Mouse (Mus musculus) limb, embryonic 12.5 days (tissue): ENCODE measurements around the gene Ppp4r4. TPM values are rescaled to one million over a fixed set of nuclear protein-coding genes. Genes with fewer than 3 reads are reported as not detected.
"Not testable (repeated sequence)": the region's sequence is repeated elsewhere in the genome, so short reads cannot be mapped to it uniquely, and the experiment has no call there.

ENCODE experiments used
- ATAC-seq: fragments of 200-750 bp; cut with Nextera tagmentation; 2 replicates; pipeline ENCODE4 v1.8.0; 2017; ENCODE audit warnings: low read depth, moderate TSS enrichment; ENCODE audit not compliant: insufficient number of reproducible peaks, insufficient read depth, low FRiP score, low TSS enrichment
- H3K27ac ChIP-seq: fragments of 300-500 bp; sonication (generic); 2 replicates; pipeline ENCODE4 v1.5.1; 2016; ENCODE audit warnings: mild to moderate bottlenecking, moderate library complexity
- H3K27me3 ChIP-seq: fragments of 300-500 bp; sonication (generic); 2 replicates; pipeline ENCODE4 v1.6.1; 2016; ENCODE audit warnings: mild to moderate bottlenecking, moderate library complexity
- H3K36me3 ChIP-seq: fragments of 300-500 bp; sonication (generic); 2 replicates; pipeline ENCODE4 v1.6.1; 2016; ENCODE audit warnings: mild to moderate bottlenecking, moderate library complexity
- H3K4me1 ChIP-seq: fragments of 300-500 bp; sonication (generic); replicated peaks from 2 replicates; pipeline ENCODE4 v1.6.1; 2016
- H3K4me2 ChIP-seq: fragments of 300-500 bp; sonication (generic); 2 replicates; pipeline ENCODE4 v1.6.1; 2016; ENCODE audit warnings: mild to moderate bottlenecking, moderate library complexity
- H3K4me3 ChIP-seq: fragments of 300-500 bp; sonication (generic); replicated peaks from 2 replicates; pipeline ENCODE4 v1.5.1; 2016; ENCODE audit warnings: mild to moderate bottlenecking
- H3K9ac ChIP-seq: fragments of 300-500 bp; sonication (generic); replicated peaks from 2 replicates; pipeline ENCODE4 v1.6.1; 2016; ENCODE audit warnings: mild to moderate bottlenecking, moderate library complexity
- H3K9me3 ChIP-seq: fragments of 300-500 bp; sonication (generic); 2 replicates; pipeline ENCODE4 v1.6.1; 2016; ENCODE audit warnings: mild to moderate bottlenecking, moderate library complexity
- WGBS: fragments of 180-500 bp; shearing (Covaris S2); methylation state at CpG from one replicate; pipeline ENCODE4 v1.1.7; 2016; 5-methylcytosine and 5-hydroxymethylcytosine counted together
- polyA plus RNA-seq: library from polyadenylated mRNA; unstranded; fragments of >200 nt; fragmentation: Nextera tagmentation; extraction: Ambion mirVana; gene quantifications from 2 replicates; pipeline ENCODE4 v1.2.1, GENCODE M21; 2016

Ppp4r4 gene
- polyA plus RNA-seq, 1 experiment from 2014 or later: 1.9 TPM

- Histone ChIP-seq H3K4me1 (no peaks in the 10 kb centered on the region), H3K9ac (no peak overlapping the region), H3K4me2 (no peak overlapping the region), H3K27ac (no peak overlapping the region), H3K4me3 (no peak overlapping the region), H3K9me3 (no peaks in the 10 kb centered on the region), H3K36me3 (no peaks in the 10 kb centered on the region), H3K27me3 (no peaks in the 10 kb centered on the region)
- WGBS: 68% methylated on average over 3 of the region's 3 CpGs
- no peak for ATAC-seq
These were observed 35.0 kb downstream of the Ppp4r4 start for GRCm38 (mm10) chr12:103567129-103567528.

GRCm38 (mm10) chr12:103569690-103570089, 37.6 kb downstream of the Ppp4r4 start:
- Histone ChIP-seq H3K27me3 (no peaks in the 10 kb centered on the region), H3K4me1 (no peaks in the 10 kb centered on the region), H3K27ac (no peak overlapping the region), H3K9me3 (no peaks in the 10 kb centered on the region), H3K4me2 (no peak overlapping the region), H3K36me3 (no peaks in the 10 kb centered on the region), H3K4me3 (no peak overlapping the region), H3K9ac (no peak overlapping the region)
- no peak for ATAC-seq
- 58% methylated on average over 6 of the region's 6 CpGs for WGBS

- not testable (repeated sequence) for H3K36me3 ChIP-seq, ATAC-seq
- WGBS: 93% methylated on average over 6 of the region's 6 CpGs
These were observed 46.1 kb downstream of the Ppp4r4 start for GRCm38 (mm10) chr12:103578148-103578547.

GRCm38 (mm10) chr12:103583771-103584170, 51.7 kb downstream of the Ppp4r4 start:
- WGBS: 57% methylated on average over 8 of the region's 8 CpGs
- Histone ChIP-seq H3K4me1 (no peaks in the 10 kb centered on the region), H3K27me3 (no peaks in the 10 kb centered on the region), H3K27ac (no peak overlapping the region), H3K36me3 (no peaks in the 10 kb centered on the region), H3K9me3 (no peaks in the 10 kb centered on the region), H3K4me3 (no peak overlapping the region), H3K9ac (no peak overlapping the region), H3K4me2 (no peak overlapping the region)
- no peak for ATAC-seq

More at GRCm38 (mm10) chr12:103578148-103578547, 46.1 kb downstream of the Ppp4r4 start:
- not testable (repeated sequence) for H3K4me2 ChIP-seq, H3K27me3 ChIP-seq, H3K9me3 ChIP-seq, H3K27ac ChIP-seq, H3K4me3 ChIP-seq, H3K4me1 ChIP-seq, H3K9ac ChIP-seq

- no peak for ATAC-seq
- H3K27ac ChIP-seq: no peak overlapping the region
- no peak overlapping the region for H3K4me3 ChIP-seq
- no peak overlapping the region for H3K4me2 ChIP-seq
- no peaks in the 10 kb centered on the region for H3K9me3 ChIP-seq
- H3K27me3 ChIP-seq: no peaks in the 10 kb centered on the region
- no peaks in the 10 kb centered on the region for H3K36me3 ChIP-seq
- no peak overlapping the region for H3K9ac ChIP-seq
- no peaks in the 10 kb centered on the region for H3K4me1 ChIP-seq
- WGBS: 76% methylated on average over 2 of the region's 2 CpGs
These were observed 66.3 kb downstream of the Ppp4r4 start for GRCm38 (mm10) chr12:103598411-103598810.

GRCm38 (mm10) chr12:103600364-103600763, 68.3 kb downstream of the Ppp4r4 start:
- Histone ChIP-seq H3K27ac (no peak overlapping the region), H3K36me3 (no peaks in the 10 kb centered on the region), H3K9ac (no peak overlapping the region), H3K27me3 (no peaks in the 10 kb centered on the region), H3K9me3 (no peaks in the 10 kb centered on the region), H3K4me3 (no peak overlapping the region), H3K4me2 (no peak overlapping the region), H3K4me1 (no peaks in the 10 kb centered on the region)
- WGBS: 30% methylated on average over 3 of the region's 3 CpGs
- no peak for ATAC-seq

GRCm38 (mm10) chr12:103601839-103602238, 69.8 kb downstream of the Ppp4r4 start:
- no peaks in the 10 kb centered on the region for H3K36me3 ChIP-seq
- no peak overlapping the region for H3K4me3 ChIP-seq
- H3K27ac ChIP-seq: no peak overlapping the region
- WGBS: 51% methylated on average over 3 of the region's 3 CpGs
- H3K27me3 ChIP-seq: no peaks in the 10 kb centered on the region
- no peak overlapping the region for H3K9ac ChIP-seq
- no peaks in the 10 kb centered on the region for H3K4me1 ChIP-seq
- H3K4me2 ChIP-seq: no peak overlapping the region
- ATAC-seq: no peak
- H3K9me3 ChIP-seq: no peaks in the 10 kb centered on the region

- 76% methylated on average over 1 of the region's 1 CpGs for WGBS
- no peak overlapping the region for H3K9ac ChIP-seq
- H3K36me3 ChIP-seq: no peaks in the 10 kb centered on the region
- no peak for ATAC-seq
- H3K27ac ChIP-seq: no peak overlapping the region
- no peaks in the 10 kb centered on the region for H3K4me1 ChIP-seq
- H3K4me2 ChIP-seq: no peak overlapping the region
- H3K27me3 ChIP-seq: no peaks in the 10 kb centered on the region
- H3K4me3 ChIP-seq: no peak overlapping the region
- no peaks in the 10 kb centered on the region for H3K9me3 ChIP-seq
These were observed 83.1 kb downstream of the Ppp4r4 start for GRCm38 (mm10) chr12:103615141-103615540.

GRCm38 (mm10) chr12:103615734-103616133, 83.7 kb downstream of the Ppp4r4 start:
- 84% methylated on average over 4 of the region's 4 CpGs for WGBS
- Histone ChIP-seq H3K36me3 (no peaks in the 10 kb centered on the region), H3K27me3 (no peaks in the 10 kb centered on the region), H3K4me2 (no peak overlapping the region), H3K4me3 (no peak overlapping the region), H3K9ac (no peak overlapping the region), H3K4me1 (no peaks in the 10 kb centered on the region), H3K9me3 (no peaks in the 10 kb centered on the region), H3K27ac (no peak overlapping the region)
- no peak for ATAC-seq

GRCm38 (mm10) chr12:103616860-103617261, 84.8 kb downstream of the Ppp4r4 start:
- ATAC-seq: no peak
- Histone ChIP-seq H3K36me3 (no peaks in the 10 kb centered on the region), H3K27me3 (no peaks in the 10 kb centered on the region), H3K4me3 (no peak overlapping the region), H3K27ac (no peak overlapping the region), H3K4me1 (no peaks in the 10 kb centered on the region), H3K9me3 (no peaks in the 10 kb centered on the region), H3K4me2 (no peak overlapping the region), H3K9ac (no peak overlapping the region)
- WGBS: 75% methylated on average over 10 of the region's 10 CpGs

- no peak within 1 kb of the TSS for H3K4me3 ChIP-seq
- H3K4me2 ChIP-seq: no peak within 1 kb of the TSS
- no peaks in the 10 kb centered on the region for H3K27me3 ChIP-seq
- H3K9ac ChIP-seq: no peak within 1 kb of the TSS
- ATAC-seq: no peak
- no peaks in the 10 kb centered on the region for H3K4me1 ChIP-seq
- H3K36me3 ChIP-seq: no peaks in the 10 kb centered on the region
- H3K27ac ChIP-seq: no peak within 1 kb of the TSS
- H3K9me3 ChIP-seq: no peaks in the 10 kb centered on the region
- WGBS: 61% methylated on average over 3 of the region's 3 CpGs
These were observed 99.1 kb downstream of the Ppp4r4 start, which contains the start of gene Serpina10 for GRCm38 (mm10) chr12:103631203-103631612. Gene Serpina10, minus strand, starts transcription at chr12:103631444.

GRCm38 (mm10) chr12:103634430-103634829, 102.3 kb downstream of the Ppp4r4 start:
- ATAC-seq: no peak
- no peaks in the 10 kb centered on the region for H3K9me3 ChIP-seq
- H3K27me3 ChIP-seq: no peaks in the 10 kb centered on the region
- H3K4me2 ChIP-seq: no peak overlapping the region
- no peak overlapping the region for H3K27ac ChIP-seq
- WGBS: 83% methylated on average over 2 of the region's 2 CpGs
- no peaks in the 10 kb centered on the region for H3K36me3 ChIP-seq
- no peak overlapping the region for H3K4me3 ChIP-seq
- H3K9ac ChIP-seq: no peak overlapping the region
- no peaks in the 10 kb centered on the region for H3K4me1 ChIP-seq
